Mouse (Mus musculus) thymus, postnatal 25 days (tissue): ENCODE data around the gene Vav1.
"Not testable (repeated sequence)": the region's sequence is repeated elsewhere in the genome, so short reads cannot be mapped to it uniquely, and the experiment has no call there.

Experiments
- DNase-seq: peaks from one replicate; pipeline ENCODE4 v3.0.0; 2022

Vav1 gene

GRCm38 (mm10) chr17:57255354-57255753 is 23.5 kb upstream of the Vav1 start:
- no peak for DNase-seq

GRCm38 (mm10) chr17:57256921-57257485 is 21.9 kb upstream of the Vav1 start:
- no peak for DNase-seq

- DNase-seq = no peak
Measured at GRCm38 (mm10) chr17:57258191-57258590, 20.7 kb upstream of the Vav1 start.

DNA sequence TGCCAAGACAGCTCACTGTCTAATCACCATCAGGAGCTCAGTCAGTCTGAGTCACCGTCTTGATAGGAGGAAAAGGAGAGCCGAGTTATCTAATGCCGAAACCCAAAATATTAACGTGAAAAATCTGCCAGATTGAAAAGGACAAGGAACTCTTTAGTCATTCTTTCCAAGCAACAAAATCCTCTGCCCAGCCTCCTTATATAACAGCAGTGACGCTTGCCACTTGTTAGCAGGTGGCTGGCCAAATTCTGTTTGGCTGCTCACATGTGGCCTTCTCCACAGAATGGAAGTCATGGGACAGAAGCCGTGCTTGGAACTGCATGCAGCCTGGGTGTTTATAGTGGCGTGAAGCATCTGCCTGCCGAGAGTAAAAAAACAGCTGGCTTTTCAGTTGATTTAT is 19.2 kb upstream of the Vav1 start:
- no peak for DNase-seq

- DNase-seq = no peak
Measured at GRCm38 (mm10) chr17:57260351-57260750, 18.5 kb upstream of the Vav1 start.

DNA sequence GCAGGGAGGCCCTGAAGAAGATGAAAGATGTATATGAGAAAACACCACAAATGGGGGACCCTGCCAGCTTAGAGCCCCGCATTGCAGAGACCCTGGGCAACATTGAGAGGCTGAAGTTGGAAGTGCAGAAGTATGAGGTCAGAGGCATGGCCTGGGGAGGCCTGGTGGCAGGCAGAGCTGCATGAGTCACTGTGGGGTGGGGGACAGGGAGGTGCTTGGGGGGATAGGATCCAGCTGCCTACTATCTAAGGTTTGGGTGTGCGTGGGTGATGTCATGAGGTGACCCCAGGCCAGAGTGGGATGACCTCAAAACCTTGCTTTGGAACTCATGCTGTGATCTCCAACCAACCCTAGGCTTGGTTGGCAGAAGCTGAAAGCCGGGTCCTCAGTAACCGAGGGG is 17.6 kb upstream of the Vav1 start:
- DNase-seq = no peak

GRCm38 (mm10) chr17:57261796-57262195 is 17.1 kb upstream of the Vav1 start:
- DNase-seq = no peak

GRCm38 (mm10) chr17:57262901-57263550 is 15.9 kb upstream of the Vav1 start:
- no peak for DNase-seq

DNA sequence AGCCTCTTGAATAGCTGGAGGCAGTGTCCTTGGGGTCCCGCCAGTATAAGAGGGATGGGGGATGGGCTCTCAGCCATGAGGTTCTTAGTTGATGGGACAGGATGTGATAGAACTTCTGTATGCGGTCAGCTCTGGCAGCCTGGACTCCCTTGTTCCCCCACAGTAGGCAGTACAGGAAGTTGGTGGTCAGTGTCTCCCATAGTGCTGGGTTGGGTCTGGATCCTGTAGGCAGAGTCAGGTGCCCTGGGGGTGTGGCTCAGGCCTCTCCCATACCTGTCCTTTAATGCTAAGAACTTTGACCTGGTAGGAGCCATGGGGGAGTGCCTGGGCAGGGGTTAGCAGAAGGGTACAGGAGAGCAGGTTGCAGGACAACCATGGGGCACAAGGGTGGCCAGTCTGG is 14.7 kb upstream of the Vav1 start:
- DNase-seq = no peak

GRCm38 (mm10) chr17:57264972-57265945 is 13.6 kb upstream of the Vav1 start:
- peak; percentile 55 for DNase-seq

DNA sequence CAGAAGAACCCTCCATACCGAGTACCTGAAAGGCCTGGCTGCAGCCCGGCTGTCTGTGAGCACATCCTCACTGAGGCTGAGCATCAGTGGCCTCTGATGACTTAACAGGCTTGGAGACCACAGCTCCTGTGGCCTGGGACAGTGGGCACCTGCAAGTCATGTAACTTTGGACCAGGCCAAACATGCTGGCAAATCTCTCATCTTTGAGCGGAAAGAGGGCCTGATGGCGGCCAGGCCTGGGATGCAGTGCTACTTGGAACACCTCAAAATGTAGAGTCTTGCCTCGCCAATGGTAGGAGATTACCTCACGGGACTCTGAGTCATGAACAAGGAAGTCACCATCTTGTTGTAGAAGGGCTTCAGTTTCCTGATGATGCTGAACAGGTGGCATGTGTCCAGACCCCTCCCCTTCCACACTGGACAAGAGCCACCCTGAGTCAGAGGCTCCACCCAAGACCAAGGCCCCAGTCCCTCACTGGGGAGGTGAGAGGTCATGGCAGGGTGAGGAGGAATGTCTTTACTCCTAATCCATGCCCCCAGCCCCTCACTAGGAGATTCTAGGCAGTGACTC is 11.3 kb upstream of the Vav1 start:
- no peak for DNase-seq

DNA sequence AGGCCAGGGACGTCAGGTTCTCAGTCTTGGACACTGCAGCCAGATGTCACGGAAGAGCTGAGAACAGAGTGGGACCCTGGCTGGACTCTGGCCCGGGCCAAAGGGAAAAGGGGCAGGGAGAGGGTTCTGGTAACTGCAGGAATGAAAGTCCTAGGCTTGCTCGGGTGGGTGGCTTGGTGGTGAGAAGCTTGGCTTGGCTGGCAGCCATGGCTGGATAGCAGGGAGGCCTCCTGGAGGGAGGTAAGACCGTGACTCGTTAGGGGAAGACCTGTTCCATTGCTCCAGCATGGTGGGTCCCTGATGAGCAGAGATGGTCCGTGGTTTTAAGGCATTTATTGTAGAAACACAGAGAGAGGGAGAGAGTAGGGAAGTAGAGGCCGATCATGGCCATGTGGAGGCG is 7.6 kb upstream of the Vav1 start:
- no peak for DNase-seq

- DNase-seq = no peak
Measured at GRCm38 (mm10) chr17:57273846-57274245, 5.1 kb upstream of the Vav1 start.

- no peak for DNase-seq
Measured at GRCm38 (mm10) chr17:57274686-57275085, 4.2 kb upstream of the Vav1 start.

- DNase-seq = peak; percentile 85
Measured at GRCm38 (mm10) chr17:57275111-57275996, 3.5 kb upstream of the Vav1 start.

DNA sequence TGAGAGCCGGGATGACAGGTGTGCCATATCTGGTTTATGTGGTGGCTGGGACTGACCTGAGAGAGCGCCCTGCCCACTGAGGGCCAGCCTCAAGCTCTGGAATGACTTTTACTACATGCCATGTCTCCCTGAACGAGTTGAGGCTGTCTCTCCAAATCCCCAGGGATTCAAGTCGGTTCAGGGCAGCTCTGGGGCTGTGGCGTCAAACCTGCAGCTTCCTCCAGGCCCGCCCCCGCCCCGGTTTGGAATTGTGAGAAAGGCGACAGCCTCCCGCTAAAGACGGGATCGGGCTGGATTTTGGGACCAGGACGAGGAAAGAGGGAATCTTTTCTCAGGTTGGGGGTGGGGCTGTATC is 2.9 kb upstream of the Vav1 start:
- DNase-seq = no peak

- DNase-seq = peak; percentile 80
Measured at GRCm38 (mm10) chr17:57276634-57277121, 2.2 kb upstream of the Vav1 start.

DNA sequence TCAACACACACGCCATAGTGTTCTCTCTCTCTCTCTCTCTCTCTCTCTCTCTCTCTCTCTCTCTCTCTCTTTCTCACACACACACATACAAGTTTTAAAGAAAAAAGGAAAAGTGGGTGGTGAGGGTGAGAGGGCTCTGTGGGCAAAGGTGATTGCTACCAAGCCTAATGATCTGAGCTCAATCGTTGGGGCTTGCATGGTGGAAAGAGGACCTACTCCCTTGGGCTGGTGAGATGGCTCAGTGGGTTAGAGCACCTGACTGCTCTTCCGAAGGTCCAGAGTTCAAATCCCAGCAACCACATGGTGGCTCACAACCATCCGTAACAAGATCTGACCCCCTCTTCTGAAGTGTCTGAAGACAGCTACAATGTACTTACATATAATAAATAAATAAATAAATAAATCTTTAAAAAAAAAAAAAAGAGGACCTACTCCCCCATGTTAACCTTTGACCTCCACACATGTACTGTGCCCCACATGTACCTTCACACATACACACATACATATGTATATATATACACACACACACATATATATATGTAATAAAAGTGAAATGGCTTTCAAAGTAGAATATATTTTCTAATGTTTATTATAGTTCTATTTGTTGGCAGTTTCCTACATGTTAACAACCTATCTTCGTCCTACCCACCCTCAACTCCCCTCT is 1.2 kb upstream of the Vav1 start:
- DNase-seq = not testable (repeated sequence)

GRCm38 (mm10) chr17:57278537-57278936 is 363 bp upstream of the Vav1 start:
- no peak for DNase-seq

GRCm38 (mm10) chr17:57279591-57280224 is 808 bp downstream of the Vav1 start:
- DNase-seq = peak; percentile 75

GRCm38 (mm10) chr17:57280411-57280810 is 1.5 kb downstream of the Vav1 start:
- no peak for DNase-seq
